Mouse (Mus musculus) hindbrain, embryonic 13.5 days (tissue): ENCODE measurements around the gene Aicda. TPM values are rescaled to one million over a fixed set of nuclear protein-coding genes. Genes with fewer than 3 reads are reported as not detected.
"Not testable (repeated sequence)": the region's sequence is repeated elsewhere in the genome, so short reads cannot be mapped to it uniquely, and the experiment has no call there.

Experiments
- ATAC-seq: fragments of 200-750 bp; cut with Nextera tagmentation; 2 replicates; pipeline ENCODE4 v1.8.0; 2017; ENCODE audit warnings: moderate TSS enrichment; ENCODE audit not compliant: low FRiP score
- H3K27ac ChIP-seq: fragments of 300-500 bp; sonication (generic); 2 replicates; pipeline ENCODE4 v1.5.1; 2015; ENCODE audit warnings: inconsistent platforms, mild to moderate bottlenecking, moderate library complexity
- H3K27me3 ChIP-seq: fragments of 300-500 bp; sonication (generic); 2 replicates; pipeline ENCODE4 v1.6.1; 2015; ENCODE audit warnings: mild to moderate bottlenecking, inconsistent platforms
- H3K36me3 ChIP-seq: fragments of 300-500 bp; sonication (generic); 2 replicates; pipeline ENCODE4 v1.6.1; 2015; ENCODE audit warnings: mild to moderate bottlenecking, inconsistent platforms
- H3K4me1 ChIP-seq: fragments of 300-500 bp; sonication (generic); replicated peaks from 2 replicates; pipeline ENCODE4 v1.6.1; 2015; ENCODE audit warnings: inconsistent platforms
- H3K4me2 ChIP-seq: fragments of 300-500 bp; sonication (generic); 2 replicates; pipeline ENCODE4 v1.6.1; 2015; ENCODE audit warnings: inconsistent platforms, mild to moderate bottlenecking, moderate library complexity
- H3K4me3 ChIP-seq: fragments of 300-500 bp; sonication (generic); 2 replicates; pipeline ENCODE4 v1.5.1; 2015; ENCODE audit warnings: mild to moderate bottlenecking, inconsistent platforms
- H3K9ac ChIP-seq: fragments of 300-500 bp; sonication (generic); 2 replicates; pipeline ENCODE4 v1.6.1; 2015; ENCODE audit warnings: mild to moderate bottlenecking, inconsistent platforms
- H3K9me3 ChIP-seq: fragments of 300-500 bp; sonication (generic); 2 replicates; pipeline ENCODE4 v1.6.1; 2016; ENCODE audit warnings: inconsistent platforms
- WGBS: fragments of 180-500 bp; shearing (Covaris S2); methylation state at CpG from one replicate; pipeline ENCODE4 v1.1.7; 2015; 5-methylcytosine and 5-hydroxymethylcytosine counted together
- polyA plus RNA-seq: library from polyadenylated mRNA; unstranded; fragments of >200 nt; fragmentation: Nextera tagmentation; extraction: Ambion mirVana; gene quantifications from 2 replicates; pipeline ENCODE4 v1.2.1, GENCODE M21; 2015

The Aicda gene
- polyA plus RNA-seq, 1 experiment from 2014 or later, result 1.1 TPM

DNA sequence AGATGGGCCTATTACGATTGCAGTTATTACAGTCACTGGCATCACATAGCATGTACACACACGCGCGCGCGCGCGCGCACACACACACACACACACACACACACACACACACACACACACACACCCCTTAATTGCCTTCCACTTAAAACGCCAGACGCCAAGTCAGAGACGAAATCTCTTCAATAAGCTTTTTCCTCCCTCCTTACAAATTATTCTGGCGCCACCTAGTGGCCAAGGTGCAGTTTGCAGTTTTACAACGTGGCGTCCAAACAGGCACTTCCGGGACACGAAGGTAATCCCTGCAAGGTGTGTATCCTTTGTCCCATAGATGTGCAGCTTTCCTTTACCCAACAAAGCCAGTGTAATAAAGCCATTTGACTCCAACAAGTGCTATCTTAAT, 6.8 kb downstream of the Aicda start:
- Histone ChIP-seq H3K27ac (no peak overlapping the region), H3K36me3 (no peaks in the 10 kb centered on the region), H3K4me2 (peak overlapping the region; percentile 22), H3K9ac (no peak overlapping the region), H3K4me1 (no peaks in the 10 kb centered on the region), H3K27me3 (peaks cover 12% of the 10 kb centered on the region; the same call in 1 of the 2 replicates), H3K9me3 (no peaks in the 10 kb centered on the region), H3K4me3 (no peak overlapping the region; the same call in 1 of the 2 replicates)
- WGBS, result 10% methylated on average over 17 of the region's 17 CpGs
- peak; percentile 30; the same call in 1 of the 2 replicates for ATAC-seq

DNA sequence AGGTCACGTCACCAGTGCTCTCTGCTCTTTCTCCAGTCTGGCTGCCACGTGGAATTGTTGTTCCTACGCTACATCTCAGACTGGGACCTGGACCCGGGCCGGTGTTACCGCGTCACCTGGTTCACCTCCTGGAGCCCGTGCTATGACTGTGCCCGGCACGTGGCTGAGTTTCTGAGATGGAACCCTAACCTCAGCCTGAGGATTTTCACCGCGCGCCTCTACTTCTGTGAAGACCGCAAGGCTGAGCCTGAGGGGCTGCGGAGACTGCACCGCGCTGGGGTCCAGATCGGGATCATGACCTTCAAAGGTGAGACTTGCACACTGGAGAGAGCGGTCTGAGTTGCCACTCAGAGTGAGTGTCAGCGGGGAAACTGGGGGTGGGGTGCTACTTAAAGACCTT, 7.4 kb downstream of the Aicda start:
- H3K9me3 ChIP-seq, result no peaks in the 10 kb centered on the region
- no peaks in the 10 kb centered on the region for H3K36me3 ChIP-seq
- H3K9ac ChIP-seq, result no peak overlapping the region
- H3K4me3 ChIP-seq, result no peak overlapping the region
- H3K27ac ChIP-seq, result no peak overlapping the region
- peak overlapping the region; percentile 22 for H3K4me2 ChIP-seq
- WGBS, result 86% methylated on average over 20 of the region's 20 CpGs
- peak; percentile 49 for ATAC-seq
- H3K27me3 ChIP-seq, result peaks cover 12% of the 10 kb centered on the region; the same call in 1 of the 2 replicates
- H3K4me1 ChIP-seq, result no peaks in the 10 kb centered on the region

DNA sequence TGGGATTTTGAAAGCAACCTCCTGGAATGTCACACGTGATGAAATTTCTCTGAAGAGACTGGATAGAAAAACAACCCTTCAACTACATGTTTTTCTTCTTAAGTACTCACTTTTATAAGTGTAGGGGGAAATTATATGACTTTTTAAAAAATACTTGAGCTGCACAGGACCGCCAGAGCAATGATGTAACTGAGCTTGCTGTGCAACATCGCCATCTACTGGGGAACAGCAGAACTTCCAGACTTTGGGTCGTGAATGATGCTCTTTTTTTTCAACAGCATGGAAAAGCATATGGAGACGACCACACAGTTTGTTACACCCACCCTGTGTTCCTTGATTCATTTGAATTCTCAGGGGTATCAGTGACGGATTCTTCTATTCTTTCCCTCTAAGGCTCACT, 8.9 kb downstream of the Aicda start:
- ATAC-seq, result peak; percentile 41
- WGBS, result 2% methylated on average over 6 of the region's 6 CpGs
- peak overlapping the region; percentile 46 for H3K4me2 ChIP-seq
- H3K27ac ChIP-seq, result no peak overlapping the region
- no peaks in the 10 kb centered on the region for H3K36me3 ChIP-seq
- no peaks in the 10 kb centered on the region for H3K9me3 ChIP-seq
- 0 out of 2 replicates have a peak overlapping the region, but pooled peaks have one; percentile 7 for H3K4me3 ChIP-seq
- H3K4me1 ChIP-seq, result no peaks in the 10 kb centered on the region
- peaks cover 12% of the 10 kb centered on the region; the same call in 1 of the 2 replicates for H3K27me3 ChIP-seq
- H3K9ac ChIP-seq, result peak overlapping the region; percentile 29; the same call in 1 of the 2 replicates

DNA sequence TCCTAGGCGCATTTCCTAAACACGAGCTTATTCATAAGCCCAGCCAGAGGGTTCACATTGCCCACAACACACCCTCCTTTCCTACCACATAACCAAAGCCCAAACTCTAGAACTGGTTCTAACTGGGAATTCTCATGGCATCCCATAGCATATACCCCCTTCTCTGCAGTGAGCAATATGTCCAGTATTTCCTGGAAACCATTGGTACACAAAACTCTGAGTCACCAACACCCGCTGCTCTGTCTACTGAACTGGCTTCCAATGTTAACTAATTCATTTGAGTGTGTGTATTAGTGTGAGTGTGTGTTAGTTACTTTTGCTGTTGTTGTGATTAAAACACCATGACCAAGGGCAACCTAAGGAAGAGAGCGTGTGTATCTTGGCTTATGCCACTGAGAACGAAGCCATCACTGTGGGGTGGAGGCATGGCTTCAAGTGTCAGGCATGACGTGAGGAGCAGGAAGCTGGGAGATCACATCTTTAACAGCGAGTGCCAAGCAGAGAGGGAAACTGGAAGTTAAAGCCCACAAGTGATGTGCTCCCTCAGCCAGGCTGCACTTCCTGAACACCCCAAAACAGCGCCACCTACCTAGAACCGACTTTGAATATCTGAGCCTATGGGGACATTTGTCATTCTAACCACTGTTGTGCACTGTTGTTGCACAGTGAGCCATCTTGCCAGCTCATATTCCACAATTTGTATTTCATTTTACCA, 11.6 kb downstream of the Aicda start:
- H3K36me3 ChIP-seq, result no peaks in the 10 kb centered on the region
- H3K9ac ChIP-seq, result no peak overlapping the region
- H3K27ac ChIP-seq, result no peak overlapping the region
- H3K4me1 ChIP-seq, result 0 out of 2 replicates have a peak, but pooled peaks cover 4% of the 10 kb centered on the region
- peaks cover 12% of the 10 kb centered on the region; the same call in 1 of the 2 replicates for H3K27me3 ChIP-seq
- H3K4me2 ChIP-seq, result no peak overlapping the region
- ATAC-seq, result no peak
- no peaks in the 10 kb centered on the region for H3K9me3 ChIP-seq
- no peak overlapping the region for H3K4me3 ChIP-seq
- WGBS, result 88% methylated on average over 9 of the region's 9 CpGs

DNA sequence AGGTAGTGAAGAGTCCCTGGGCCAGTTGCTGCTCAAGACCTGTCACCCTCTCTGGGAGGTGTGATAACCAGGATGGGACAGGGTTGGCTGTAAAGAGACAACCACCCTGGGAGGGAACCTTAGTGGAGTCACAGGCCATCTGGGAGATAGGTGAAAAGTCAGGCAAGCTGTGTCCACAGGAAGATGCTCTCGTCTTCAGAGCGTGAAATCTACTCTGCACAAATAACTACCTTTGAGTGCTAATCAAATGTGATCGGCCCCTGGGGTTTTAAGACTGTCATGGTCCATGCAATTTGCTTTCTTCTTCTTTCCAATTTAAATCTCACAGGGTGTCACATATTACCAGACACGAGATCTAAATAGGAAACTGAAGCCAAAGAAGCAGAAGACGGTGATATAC, 15.5 kb downstream of the Aicda start:
- WGBS, result 58% methylated on average over 5 of the region's 5 CpGs
- no peak for ATAC-seq

DNA sequence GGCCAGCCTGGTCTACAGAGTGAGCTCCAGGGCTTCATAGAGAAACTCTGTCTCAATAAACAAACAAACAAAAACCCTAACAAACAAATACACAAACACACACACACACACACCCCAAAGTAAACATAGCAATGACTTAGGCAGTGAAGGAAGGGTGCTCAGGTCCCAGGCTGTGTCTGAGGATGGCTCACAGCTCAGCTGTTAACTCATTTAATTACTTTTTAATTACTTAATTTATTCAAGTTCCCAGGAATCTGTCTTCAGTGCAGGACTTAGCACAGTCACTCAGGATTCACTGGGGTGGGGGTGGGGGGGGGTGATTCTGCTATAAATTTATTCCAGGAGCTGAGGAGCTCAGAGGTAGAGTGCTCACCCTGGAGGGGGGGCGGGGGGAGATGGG, 16.2 kb downstream of the Aicda start:
- WGBS, result 92% methylated on average over 1 of the region's 1 CpGs
- H3K27me3 ChIP-seq, result 0 out of 2 replicates have a peak, but pooled peaks cover 4% of the 10 kb centered on the region
- no peak for ATAC-seq
- no peak overlapping the region for H3K9ac ChIP-seq
- H3K4me2 ChIP-seq, result no peak overlapping the region
- no peaks in the 10 kb centered on the region for H3K9me3 ChIP-seq
- H3K4me1 ChIP-seq, result 0 out of 2 replicates have a peak, but pooled peaks cover 4% of the 10 kb centered on the region
- H3K27ac ChIP-seq, result peak overlapping the region; percentile 44; the same call in 1 of the 2 replicates
- H3K36me3 ChIP-seq, result no peaks in the 10 kb centered on the region
- H3K4me3 ChIP-seq, result no peak overlapping the region

More for the DNA sequence above, 15.5 kb downstream of the Aicda start:
- Histone ChIP-seq H3K27ac (no peak overlapping the region), H3K9me3 (no peaks in the 10 kb centered on the region), H3K9ac (no peak overlapping the region), H3K4me2 (no peak overlapping the region), H3K4me1 (0 out of 2 replicates have a peak, but pooled peaks cover 4% of the 10 kb centered on the region), H3K27me3 (0 out of 2 replicates have a peak, but pooled peaks cover 4% of the 10 kb centered on the region), H3K4me3 (no peak overlapping the region), H3K36me3 (no peaks in the 10 kb centered on the region)

DNA sequence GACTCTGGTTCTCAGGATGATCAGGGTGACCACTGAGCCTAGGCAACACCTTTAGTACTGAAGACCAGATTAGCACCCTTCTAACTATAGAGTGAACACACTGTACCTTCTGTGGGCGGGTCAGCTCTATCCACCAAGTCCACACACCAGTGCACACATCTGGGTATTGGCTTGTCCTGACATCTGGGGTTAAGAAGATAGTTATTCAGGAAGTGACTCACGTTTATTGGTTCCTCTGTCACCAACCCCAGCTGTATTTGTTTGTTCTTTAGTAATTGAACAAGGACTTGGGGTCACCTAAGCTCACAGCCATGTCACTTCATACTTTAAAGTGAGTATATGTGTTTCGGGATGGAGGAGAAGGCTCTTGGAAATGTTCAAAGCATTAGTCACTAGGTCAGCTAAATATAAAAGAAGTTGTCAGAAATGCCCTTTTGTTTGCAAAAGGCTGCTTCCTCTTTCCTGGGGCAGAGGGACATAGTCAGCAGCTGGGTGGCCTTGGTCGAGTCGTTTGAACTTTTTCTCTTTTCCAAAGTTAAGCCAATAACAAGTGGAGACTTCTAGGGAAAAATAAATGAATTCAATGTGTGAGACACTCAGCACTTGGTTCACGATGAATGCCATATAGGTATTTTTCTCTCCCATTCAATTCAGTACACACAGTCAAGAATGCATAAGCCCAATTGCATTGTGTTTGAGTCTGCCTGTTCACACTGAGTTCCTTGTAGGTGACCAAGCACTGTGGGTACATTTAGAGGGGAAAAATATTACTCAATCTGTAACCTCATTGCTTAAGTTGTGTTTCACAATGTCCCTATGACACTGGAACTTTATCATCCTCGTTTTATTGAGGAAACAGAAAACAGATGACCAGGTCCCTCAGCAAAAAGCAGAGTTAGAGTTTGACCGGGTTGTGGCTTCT, 17.4 kb downstream of the Aicda start:
- H3K27ac ChIP-seq, result no peak overlapping the region
- no peaks in the 10 kb centered on the region for H3K9me3 ChIP-seq
- no peak overlapping the region for H3K4me3 ChIP-seq
- H3K4me1 ChIP-seq, result 0 out of 2 replicates have a peak, but pooled peaks cover 4% of the 10 kb centered on the region
- H3K4me2 ChIP-seq, result no peak overlapping the region
- ATAC-seq, result no peak
- no peaks in the 10 kb centered on the region for H3K27me3 ChIP-seq
- H3K9ac ChIP-seq, result no peak overlapping the region
- 74% methylated on average over 8 of the region's 8 CpGs for WGBS
- no peaks in the 10 kb centered on the region for H3K36me3 ChIP-seq

DNA sequence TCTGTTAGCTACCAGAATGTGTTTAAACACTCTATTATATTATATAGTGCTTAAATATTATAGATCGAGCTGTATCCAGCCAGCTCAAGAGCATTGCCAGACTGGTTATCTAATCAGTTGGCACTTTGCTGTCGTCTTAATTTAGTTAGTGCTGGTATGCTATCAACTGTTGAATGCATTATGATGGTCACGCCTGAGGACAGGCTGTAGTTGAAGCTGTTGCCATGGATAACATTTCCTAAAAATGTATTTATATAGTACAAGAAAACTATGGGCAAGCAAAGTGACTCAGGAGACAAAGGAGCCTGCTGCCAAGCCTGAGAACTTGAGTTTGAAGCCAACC, 18.0 kb downstream of the Aicda start:
- H3K4me2 ChIP-seq, result no peak overlapping the region
- 0 out of 2 replicates have a peak, but pooled peaks cover 4% of the 10 kb centered on the region for H3K4me1 ChIP-seq
- no peak overlapping the region for H3K9ac ChIP-seq
- ATAC-seq, result no peak
- H3K27ac ChIP-seq, result no peak overlapping the region
- H3K4me3 ChIP-seq, result no peak overlapping the region
- no peaks in the 10 kb centered on the region for H3K9me3 ChIP-seq
- WGBS, result 89% methylated on average over 3 of the region's 3 CpGs
- H3K36me3 ChIP-seq, result no peaks in the 10 kb centered on the region
- H3K27me3 ChIP-seq, result no peaks in the 10 kb centered on the region

DNA sequence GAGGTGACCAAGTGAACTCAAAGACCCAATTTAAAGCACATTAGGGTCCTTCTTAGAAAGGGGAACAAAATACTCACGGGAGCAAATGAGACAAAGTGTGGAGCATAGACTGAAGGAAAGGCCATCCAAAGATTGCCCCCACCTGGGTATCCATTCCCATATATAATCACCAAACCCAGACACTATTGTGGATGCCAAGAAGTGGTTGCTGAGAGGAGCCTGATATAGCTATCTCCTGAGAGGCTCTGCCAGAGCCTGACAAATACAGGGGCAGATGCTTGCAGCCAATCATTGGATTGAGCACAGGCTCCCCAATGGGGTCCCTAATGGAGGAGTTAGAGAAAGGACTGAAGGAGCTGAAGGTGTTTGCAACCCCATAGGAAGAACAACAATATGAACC, 21.4 kb downstream of the Aicda start:
- not testable (repeated sequence) for H3K27ac ChIP-seq, H3K9me3 ChIP-seq, H3K9ac ChIP-seq, H3K4me2 ChIP-seq, ATAC-seq, H3K36me3 ChIP-seq, H3K4me1 ChIP-seq, H3K4me3 ChIP-seq, H3K27me3 ChIP-seq
- WGBS, result 96% methylated on average over 1 of the region's 1 CpGs

DNA sequence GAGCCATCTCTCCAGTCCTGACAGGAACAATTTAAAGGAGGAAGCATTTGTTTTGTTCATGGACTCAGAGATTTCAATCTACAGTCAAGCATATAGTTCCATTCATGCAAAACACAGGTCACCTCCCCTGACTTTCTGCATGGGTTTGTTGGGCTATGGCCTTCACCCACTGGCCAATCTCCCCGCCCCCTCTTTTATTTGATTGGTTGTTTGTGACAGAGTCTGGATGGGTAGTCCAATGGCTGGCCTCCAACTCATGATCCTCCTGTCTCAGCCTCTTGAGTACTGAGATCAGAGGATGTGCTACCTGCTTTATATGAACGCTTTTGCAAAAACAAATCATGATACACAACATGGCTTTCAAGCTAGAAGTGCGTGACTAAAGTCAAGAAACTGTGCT, 23.4 kb downstream of the Aicda start:
- ATAC-seq, result no peak
- H3K9ac ChIP-seq, result no peak overlapping the region
- WGBS, result 90% methylated on average over 3 of the region's 3 CpGs
- no peak overlapping the region for H3K4me3 ChIP-seq
- H3K36me3 ChIP-seq, result no peaks in the 10 kb centered on the region
- H3K9me3 ChIP-seq, result no peaks in the 10 kb centered on the region
- no peaks in the 10 kb centered on the region for H3K4me1 ChIP-seq
- no peaks in the 10 kb centered on the region for H3K27me3 ChIP-seq
- H3K27ac ChIP-seq, result no peak overlapping the region
- H3K4me2 ChIP-seq, result no peak overlapping the region

DNA sequence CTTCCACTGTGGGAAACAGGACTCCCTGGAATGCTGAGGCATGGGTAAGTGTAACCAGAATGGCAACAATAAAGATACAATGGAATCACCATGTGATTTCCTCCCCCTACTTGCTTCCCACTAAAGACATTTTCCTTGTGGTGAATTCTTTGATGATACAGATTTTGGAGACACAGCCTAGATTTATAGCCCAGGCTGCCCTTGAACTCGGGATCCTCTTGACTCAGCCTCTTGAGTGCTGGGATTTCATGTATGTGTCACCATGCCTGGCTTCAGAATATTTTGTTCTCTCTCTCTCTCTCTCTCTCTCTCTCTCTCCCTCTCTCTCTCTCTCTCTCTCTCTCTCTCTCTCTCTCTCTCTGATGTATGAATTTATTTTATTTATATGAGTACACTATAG, 25.5 kb downstream of the Aicda start:
- no peaks in the 10 kb centered on the region for H3K9me3 ChIP-seq
- H3K27ac ChIP-seq, result no peak overlapping the region
- no peak for ATAC-seq
- H3K4me3 ChIP-seq, result no peak overlapping the region
- no peaks in the 10 kb centered on the region for H3K27me3 ChIP-seq
- 90% methylated on average over 1 of the region's 1 CpGs for WGBS
- no peaks in the 10 kb centered on the region for H3K36me3 ChIP-seq
- no peaks in the 10 kb centered on the region for H3K4me1 ChIP-seq
- no peak overlapping the region for H3K4me2 ChIP-seq
- H3K9ac ChIP-seq, result no peak overlapping the region

DNA sequence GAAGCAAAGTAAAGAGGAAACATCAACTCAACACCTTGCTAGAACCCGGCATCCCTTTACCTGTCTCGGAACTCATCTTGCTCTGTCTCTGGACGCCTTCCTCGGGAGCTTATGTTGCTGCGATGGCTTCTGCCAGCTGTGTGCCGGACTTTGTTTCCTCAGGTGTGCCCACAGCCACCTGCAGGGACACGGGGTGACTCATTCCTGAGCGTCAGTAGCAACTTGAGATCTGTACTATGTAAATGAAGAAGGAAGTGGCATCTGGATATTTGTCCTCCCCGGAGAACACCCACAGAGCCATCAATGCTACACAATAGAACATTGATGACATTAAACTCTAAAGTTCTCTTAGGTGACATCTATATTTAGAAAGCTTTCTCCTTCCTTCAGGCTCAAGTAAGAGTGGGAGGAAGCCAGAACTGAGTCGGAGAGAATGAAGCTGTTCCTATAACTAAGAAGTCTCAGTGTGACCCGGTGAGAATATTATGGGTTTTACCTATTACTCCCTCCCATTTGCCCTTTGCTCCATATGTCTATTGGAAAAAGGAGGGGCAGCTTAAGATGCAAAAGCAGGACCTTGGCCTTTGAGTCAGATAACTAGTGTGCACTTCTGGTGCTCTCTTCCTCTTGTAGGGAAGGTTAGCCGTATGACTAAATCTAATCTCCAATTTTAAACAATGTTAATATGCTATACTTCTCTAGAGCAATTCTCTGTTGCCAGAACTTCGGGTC, 37.6 kb downstream of the Aicda start:
- Histone ChIP-seq H3K27ac (no peak overlapping the region), H3K9ac (no peak overlapping the region), H3K27me3 (no peaks in the 10 kb centered on the region), H3K4me3 (no peak overlapping the region), H3K4me2 (no peak overlapping the region), H3K9me3 (no peaks in the 10 kb centered on the region), H3K36me3 (no peaks in the 10 kb centered on the region), H3K4me1 (no peaks in the 10 kb centered on the region)
- WGBS, result 89% methylated on average over 13 of the region's 13 CpGs
- no peak for ATAC-seq
